Mouse (Mus musculus) lung, postnatal 4 days (tissue): ENCODE measurements at regions not wholly inside any gene's neighbourhood (a gene's known extent, or its start where the extent isn't known, plus 50 kb on each side); places are given as distances from the start of the nearest gene placed in this dataset.

ENCODE experiments used
- DNase-seq, 2 experiments: peaks; one replicate each; pipeline ENCODE4 v3.0.0; 2021

- no peak for DNase-seq
These were observed 54.4 kb downstream of the Irf2bpl start for GRCm38 (mm10) chr12:86830247-86830585.

- no peak for DNase-seq
These were observed 54.9 kb downstream of the Irf2bpl start for GRCm38 (mm10) chr12:86829581-86830246.

GRCm38 (mm10) chr12:86827241-86827606 lies 57.4 kb downstream of the Irf2bpl start:
- DNase-seq = no peak

GRCm38 (mm10) chr12:86826420-86827240 lies 58.0 kb downstream of the Irf2bpl start:
- DNase-seq = peak; percentile 60 to 80

GRCm38 (mm10) chr12:86825584-86826419 lies 58.8 kb downstream of the Irf2bpl start:
- DNase-seq = peak in 1 of 2 experiments; percentile 35

- peak; percentile 90 to 95 for DNase-seq
These were observed 59.6 kb downstream of the Irf2bpl start for GRCm38 (mm10) chr12:86824860-86825583.

- peak; percentile 92 to 96 for DNase-seq
These were observed 60.6 kb downstream of the Irf2bpl start for GRCm38 (mm10) chr12:86823855-86824589.

GRCm38 (mm10) chr12:86823488-86823854 lies 61.1 kb downstream of the Irf2bpl start:
- no peak for DNase-seq

GRCm38 (mm10) chr12:86821183-86821582 lies 63.4 kb downstream of the Irf2bpl start:
- DNase-seq = no peak

GRCm38 (mm10) chr12:86819568-86819967 lies 65.0 kb downstream of the Irf2bpl start:
- DNase-seq = no peak

- peak; percentile 57 to 72 for DNase-seq
These were observed 65.4 kb downstream of the Irf2bpl start for GRCm38 (mm10) chr12:86819163-86819562.

GRCm38 (mm10) chr12:86818201-86818600 lies 66.4 kb downstream of the Irf2bpl start:
- no peak for DNase-seq

- DNase-seq = peak; percentile 67 to 73
These were observed 67.6 kb downstream of the Irf2bpl start for GRCm38 (mm10) chr12:86816702-86817610.

GRCm38 (mm10) chr12:86816171-86816701 lies 68.4 kb downstream of the Irf2bpl start:
- DNase-seq = no peak

- DNase-seq = no peak
These were observed 69.9 kb downstream of the Irf2bpl start for GRCm38 (mm10) chr12:86814740-86815139.
